Mouse (Mus musculus) forebrain, embryonic 15.5 days (tissue): ENCODE data around the gene Rsbn1l. TPM values are rescaled to one million over a fixed set of nuclear protein-coding genes. Genes with fewer than 3 reads are reported as not detected.
A peak's percentile ranks its signal among the peaks of the same experiment; 100 is the strongest.

Source experiments
- ATAC-seq: fragments of 200-750 bp; cut with Nextera tagmentation; replicated peaks from 2 replicates; pipeline ENCODE4 v1.8.0; 2017; ENCODE audit warnings: mild to moderate bottlenecking, moderate TSS enrichment, moderate library complexity
- H3K27ac ChIP-seq: fragments of 300-500 bp; sonication (generic); replicated peaks from 2 replicates; pipeline ENCODE4 v1.5.1; 2015; ENCODE audit warnings: mild to moderate bottlenecking, inconsistent platforms
- H3K27me3 ChIP-seq: fragments of 300-500 bp; sonication (generic); 2 replicates; pipeline ENCODE4 v1.6.1; 2015; ENCODE audit warnings: inconsistent platforms
- H3K36me3 ChIP-seq: fragments of 300-500 bp; sonication (generic); 2 replicates; pipeline ENCODE4 v1.6.1; 2015; ENCODE audit warnings: mild to moderate bottlenecking, inconsistent platforms
- H3K4me1 ChIP-seq: fragments of 300-500 bp; sonication (generic); 2 replicates; pipeline ENCODE4 v1.6.1; 2015; ENCODE audit warnings: inconsistent platforms
- H3K4me2 ChIP-seq: fragments of 300-500 bp; sonication (generic); replicated peaks from 2 replicates; pipeline ENCODE4 v1.6.1; 2015; ENCODE audit warnings: mild to moderate bottlenecking, inconsistent platforms
- H3K4me3 ChIP-seq: fragments of 300-500 bp; sonication (generic); 2 replicates; pipeline ENCODE4 v1.5.1; 2015; ENCODE audit warnings: mild to moderate bottlenecking, inconsistent platforms
- H3K9ac ChIP-seq: fragments of 300-500 bp; sonication (generic); replicated peaks from 2 replicates; pipeline ENCODE4 v1.6.1; 2015; ENCODE audit warnings: mild to moderate bottlenecking, inconsistent platforms
- H3K9me3 ChIP-seq: fragments of 300-500 bp; sonication (generic); 2 replicates; pipeline ENCODE4 v1.6.1; 2016; ENCODE audit warnings: inconsistent platforms
- WGBS: fragments of 180-500 bp; shearing (Covaris S2); methylation state at CpG from one replicate; pipeline ENCODE4 v1.1.7; 2015; ENCODE audit warnings: mixed read lengths; 5-methylcytosine and 5-hydroxymethylcytosine counted together
- polyA plus RNA-seq: library from polyadenylated mRNA; unstranded; fragments of >200 nt; fragmentation: Nextera tagmentation; extraction: Ambion mirVana; gene quantifications from 2 replicates; pipeline ENCODE4 v1.2.1, GENCODE M21; 2015

Rsbn1l gene
- polyA plus RNA-seq, 1 experiment from 2014 or later: 5.9 TPM

- Histone ChIP-seq H3K4me2 (peak within 1 kb of the TSS; percentile 57), H3K4me3 (peak within 1 kb of the TSS; percentile 94), H3K36me3 (no peaks in the 10 kb centered on the region), H3K27me3 (no peaks in the 10 kb centered on the region), H3K27ac (peak within 1 kb of the TSS; percentile 93), H3K9ac (peak within 1 kb of the TSS; percentile 88), H3K4me1 (peaks cover 24% of the 10 kb centered on the region), H3K9me3 (no peaks in the 10 kb centered on the region)
- ATAC-seq: peak; percentile 99
- WGBS: under 1% methylated on average over 94 of the region's 94 CpGs
Measured at GRCm38 (mm10) chr5:20881915-20882800, 74.0 kb downstream of the Rsbn1l start, which contains the start of the genes Phtf2 and Tmem60. Gene Phtf2, minus strand, starts transcription at chr5:20882124. Gene Tmem60, plus strand, starts transcription at chr5:20882191.

DNA sequence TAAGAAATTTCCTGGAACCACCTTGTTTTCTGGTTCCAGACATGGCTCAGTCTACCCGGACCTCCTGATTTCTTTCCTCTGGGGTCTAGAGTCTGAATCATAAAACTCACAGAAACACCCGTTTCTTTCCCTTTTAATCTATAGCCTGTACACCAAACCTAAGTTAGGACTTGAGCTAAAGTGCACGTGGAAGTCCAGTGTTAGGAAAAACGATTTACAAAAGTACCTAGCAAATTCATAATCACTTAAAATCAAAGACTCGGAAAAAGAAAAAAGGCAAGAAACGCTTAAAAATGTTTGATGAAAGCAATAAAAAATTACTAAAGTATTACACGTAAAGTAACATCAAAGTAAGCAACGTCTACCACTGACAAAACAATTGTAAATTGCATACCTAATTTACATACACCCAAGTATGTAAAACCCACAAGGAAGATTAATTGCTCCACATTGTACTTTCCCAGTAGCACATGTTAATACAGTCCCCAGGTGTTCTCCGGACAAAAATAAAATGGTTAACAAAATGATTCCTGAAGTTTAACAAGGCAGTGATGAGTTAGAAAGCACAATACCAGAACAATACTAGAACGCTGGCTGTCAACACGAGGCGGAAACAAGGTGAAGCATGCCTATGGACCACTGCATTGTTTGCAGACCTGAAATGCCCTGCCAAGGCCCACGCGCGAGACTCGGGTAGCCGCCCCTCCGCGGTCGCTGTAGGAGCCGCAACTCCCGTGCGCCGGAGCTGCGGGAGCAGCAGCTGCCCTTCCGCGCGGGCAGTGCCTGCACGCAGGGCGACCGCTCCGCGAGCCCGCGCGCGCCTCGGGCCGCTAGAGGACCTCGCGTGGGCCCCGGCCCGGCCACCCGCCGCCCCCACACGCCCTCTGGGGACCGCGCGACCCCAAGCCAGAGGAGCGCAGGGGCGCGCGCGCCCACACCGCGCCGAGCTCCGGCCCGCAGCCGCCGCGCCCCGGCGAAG lies 75.1 kb downstream of the Rsbn1l start:
- no peaks in the 10 kb centered on the region for H3K9me3 ChIP-seq
- peak overlapping the region; percentile 76 for H3K9ac ChIP-seq
- no peaks in the 10 kb centered on the region for H3K27me3 ChIP-seq
- H3K36me3 ChIP-seq: no peaks in the 10 kb centered on the region
- peak overlapping the region; percentile 53 for H3K4me2 ChIP-seq
- peak overlapping the region; percentile 94 for H3K4me3 ChIP-seq
- 1% methylated on average over 60 of the region's 64 CpGs for WGBS
- peaks cover 24% of the 10 kb centered on the region for H3K4me1 ChIP-seq
- H3K27ac ChIP-seq: peak overlapping the region; percentile 93
- ATAC-seq: no peak

GRCm38 (mm10) chr5:20880386-20880785 lies 75.8 kb downstream of the Rsbn1l start:
- no peak for ATAC-seq
- Histone ChIP-seq H3K9me3 (no peaks in the 10 kb centered on the region), H3K4me2 (peak overlapping the region; percentile 53), H3K27me3 (no peaks in the 10 kb centered on the region), H3K4me3 (peak overlapping the region; percentile 94), H3K9ac (no peak overlapping the region), H3K36me3 (no peaks in the 10 kb centered on the region), H3K27ac (no peak overlapping the region), H3K4me1 (peaks cover 24% of the 10 kb centered on the region)
- 70% methylated on average over 2 of the region's 2 CpGs for WGBS

GRCm38 (mm10) chr5:20876934-20877426 lies 79.2 kb downstream of the Rsbn1l start:
- H3K4me2 ChIP-seq: no peak overlapping the region
- H3K27ac ChIP-seq: no peak overlapping the region
- no peaks in the 10 kb centered on the region for H3K9me3 ChIP-seq
- WGBS: 92% methylated on average over 1 of the region's 1 CpGs
- H3K4me1 ChIP-seq: peaks cover 5% of the 10 kb centered on the region
- H3K27me3 ChIP-seq: no peaks in the 10 kb centered on the region
- H3K36me3 ChIP-seq: no peaks in the 10 kb centered on the region
- H3K4me3 ChIP-seq: no peak overlapping the region
- no peak overlapping the region for H3K9ac ChIP-seq
- ATAC-seq: no peak

DNA sequence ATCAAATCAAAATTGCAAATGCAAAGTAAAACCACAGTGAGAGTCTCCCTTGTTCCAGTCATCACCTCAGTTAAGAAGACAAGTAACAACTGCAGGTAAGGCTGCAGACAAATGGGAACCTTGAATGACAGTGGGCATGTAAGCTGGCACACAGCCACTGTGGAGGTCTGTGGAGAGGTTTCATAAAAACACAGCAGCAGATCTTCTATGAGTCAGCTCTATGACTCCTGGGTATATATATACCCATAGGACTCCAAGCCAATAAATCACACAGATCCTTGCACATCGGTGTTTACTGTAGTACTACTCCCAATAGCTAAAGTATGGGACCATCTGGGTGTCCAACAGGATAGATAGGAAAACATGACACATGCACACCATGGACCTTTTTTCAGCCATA lies 83.1 kb downstream of the Rsbn1l start:
- ATAC-seq: no peak
- no peaks in the 10 kb centered on the region for H3K27me3 ChIP-seq
- 93% methylated on average over 1 of the region's 1 CpGs for WGBS

DNA sequence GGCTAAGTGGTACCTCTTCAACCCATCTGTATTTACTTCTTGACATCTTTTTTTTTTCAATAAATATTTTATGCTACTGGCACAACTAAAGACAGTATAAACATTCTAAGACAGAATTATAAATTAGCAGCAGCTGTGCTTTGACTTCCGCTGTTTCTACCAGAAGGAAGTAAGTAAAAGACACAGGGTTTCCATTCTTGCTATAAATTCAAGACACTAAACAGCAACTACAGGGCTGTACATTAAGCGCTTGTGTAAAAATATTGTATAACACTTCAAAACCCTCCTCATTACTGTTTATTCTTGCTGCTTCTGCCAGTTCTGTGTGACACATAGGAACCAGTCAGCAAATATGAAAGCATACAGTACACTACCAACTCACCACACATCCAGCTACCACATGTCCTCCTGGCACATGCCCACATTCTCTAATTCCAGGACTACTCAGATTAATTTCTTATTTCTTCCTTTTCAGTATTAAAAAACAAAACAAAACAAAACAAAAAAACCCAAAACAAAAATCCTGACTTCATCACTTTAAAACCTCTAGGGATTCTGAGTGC lies 90.9 kb downstream of the Rsbn1l start:
- H3K9ac ChIP-seq: no peak overlapping the region
- H3K4me3 ChIP-seq: no peak overlapping the region
- no peak for ATAC-seq
- WGBS: 79% methylated on average over 2 of the region's 2 CpGs
- H3K9me3 ChIP-seq: no peaks in the 10 kb centered on the region
- no peaks in the 10 kb centered on the region for H3K27me3 ChIP-seq
- H3K4me1 ChIP-seq: peaks cover 6% of the 10 kb centered on the region; the same call in 1 of the 2 replicates
- H3K27ac ChIP-seq: no peak overlapping the region
- no peak overlapping the region for H3K4me2 ChIP-seq
- H3K36me3 ChIP-seq: no peaks in the 10 kb centered on the region

More for the DNA sequence above, 83.1 kb downstream of the Rsbn1l start:
- no peak overlapping the region for H3K27ac ChIP-seq
- no peak overlapping the region for H3K4me3 ChIP-seq
- H3K4me1 ChIP-seq: no peaks in the 10 kb centered on the region
- no peaks in the 10 kb centered on the region for H3K9me3 ChIP-seq
- no peaks in the 10 kb centered on the region for H3K36me3 ChIP-seq
- H3K4me2 ChIP-seq: no peak overlapping the region
- H3K9ac ChIP-seq: no peak overlapping the region

DNA sequence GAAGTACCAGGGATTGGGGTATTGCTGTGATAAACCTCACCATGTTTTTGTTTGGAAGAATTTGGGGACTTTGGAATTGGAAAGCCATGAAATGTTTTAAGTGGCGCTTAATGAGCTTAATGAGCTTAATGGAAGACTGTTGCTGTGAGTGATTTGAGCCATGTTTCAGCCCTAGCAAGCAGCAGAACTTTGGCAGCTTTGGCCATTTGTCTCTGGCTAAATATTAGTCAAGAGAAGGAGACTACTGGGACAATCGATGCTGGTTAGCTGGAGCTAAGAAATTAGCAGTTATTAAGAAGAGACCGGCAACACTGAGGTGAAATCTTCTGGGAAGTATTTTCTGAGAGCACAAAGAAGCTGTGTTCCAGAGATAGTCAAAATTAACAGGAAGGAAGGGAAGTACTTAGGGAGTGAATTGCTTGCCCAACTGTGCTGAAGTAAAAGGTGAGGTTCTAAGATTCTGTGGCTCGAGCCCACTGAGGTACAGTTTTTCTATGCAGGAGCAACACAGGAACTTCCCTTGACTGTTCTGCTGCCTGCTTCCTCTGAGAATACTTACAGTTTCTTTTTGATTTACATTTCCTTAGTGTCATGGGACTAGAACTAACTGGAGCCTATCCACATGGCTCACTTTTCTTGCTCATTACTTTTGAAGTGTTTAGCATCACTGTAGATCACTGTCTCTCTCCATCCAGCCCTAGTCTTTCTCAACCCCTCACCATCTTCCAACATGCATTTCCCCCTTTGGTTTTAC lies 91.8 kb downstream of the Rsbn1l start:
- ATAC-seq: no peak
- H3K27me3 ChIP-seq: no peaks in the 10 kb centered on the region
- no peak overlapping the region for H3K27ac ChIP-seq

DNA sequence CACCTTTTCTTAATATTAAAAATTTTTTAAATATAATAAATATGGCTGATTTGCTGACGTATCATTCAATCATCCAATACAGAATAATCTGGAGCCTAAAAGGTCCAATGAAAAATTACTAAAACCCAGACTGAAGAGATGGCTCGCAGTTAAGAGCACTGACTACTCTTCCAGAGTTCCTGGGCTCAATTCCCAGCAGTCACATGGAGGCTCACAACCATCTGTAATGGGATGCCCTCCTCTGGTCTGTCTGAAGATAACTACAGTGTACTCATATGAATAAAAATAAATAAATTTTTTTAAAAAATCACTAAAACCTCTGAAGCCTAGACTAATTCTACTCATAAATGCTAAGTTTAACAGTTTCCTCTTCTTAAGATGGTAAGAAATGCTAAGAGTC lies 94.3 kb downstream of the Rsbn1l start:
- H3K4me2 ChIP-seq: no peak overlapping the region
- peaks cover 6% of the 10 kb centered on the region; the same call in 1 of the 2 replicates for H3K4me1 ChIP-seq
- no peaks in the 10 kb centered on the region for H3K9me3 ChIP-seq
- WGBS: 90% methylated on average over 2 of the region's 2 CpGs
- H3K4me3 ChIP-seq: no peak overlapping the region
- H3K27me3 ChIP-seq: no peaks in the 10 kb centered on the region
- no peak overlapping the region for H3K9ac ChIP-seq
- no peak overlapping the region for H3K27ac ChIP-seq
- H3K36me3 ChIP-seq: no peaks in the 10 kb centered on the region
- no peak for ATAC-seq

More for the DNA sequence above, 91.8 kb downstream of the Rsbn1l start:
- no peaks in the 10 kb centered on the region for H3K36me3 ChIP-seq
- H3K4me1 ChIP-seq: peaks cover 6% of the 10 kb centered on the region; the same call in 1 of the 2 replicates
- H3K4me3 ChIP-seq: no peak overlapping the region
- H3K4me2 ChIP-seq: no peak overlapping the region
- H3K9ac ChIP-seq: no peak overlapping the region
- 71% methylated on average over 4 of the region's 4 CpGs for WGBS
- no peaks in the 10 kb centered on the region for H3K9me3 ChIP-seq

DNA sequence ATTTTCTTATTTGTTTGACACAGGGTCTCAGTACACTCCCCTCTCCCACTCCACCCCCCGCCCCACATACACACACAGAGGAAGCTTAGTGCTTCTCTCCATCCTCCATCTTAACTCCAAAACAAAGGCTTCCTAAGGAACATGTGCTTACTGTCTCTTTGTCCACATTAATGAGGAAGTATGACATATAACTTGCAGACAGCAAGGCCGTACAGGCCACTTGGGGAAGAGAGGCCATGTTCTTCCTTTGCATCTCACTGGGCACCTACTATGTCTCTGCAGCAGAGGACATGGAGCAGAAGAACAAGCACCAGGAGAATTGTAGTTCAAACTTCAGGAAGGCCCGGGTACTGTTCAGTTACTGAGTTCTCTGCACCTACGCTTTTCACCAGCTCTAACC lies 95.6 kb downstream of the Rsbn1l start:
- ATAC-seq: no peak
- H3K9me3 ChIP-seq: no peaks in the 10 kb centered on the region
- H3K36me3 ChIP-seq: no peaks in the 10 kb centered on the region
- H3K4me1 ChIP-seq: peaks cover 6% of the 10 kb centered on the region; the same call in 1 of the 2 replicates
- 93% methylated on average over 4 of the region's 4 CpGs for WGBS
- H3K27me3 ChIP-seq: no peaks in the 10 kb centered on the region
- no peak overlapping the region for H3K4me3 ChIP-seq
- H3K9ac ChIP-seq: no peak overlapping the region
- H3K4me2 ChIP-seq: no peak overlapping the region
- H3K27ac ChIP-seq: no peak overlapping the region

- no peaks in the 10 kb centered on the region for H3K9me3 ChIP-seq
- no peaks in the 10 kb centered on the region for H3K4me1 ChIP-seq
- H3K4me3 ChIP-seq: no peak overlapping the region
- no peaks in the 10 kb centered on the region for H3K36me3 ChIP-seq
- H3K9ac ChIP-seq: no peak overlapping the region
- H3K4me2 ChIP-seq: no peak overlapping the region
- 93% methylated on average over 2 of the region's 2 CpGs for WGBS
- H3K27me3 ChIP-seq: no peaks in the 10 kb centered on the region
- no peak for ATAC-seq
- no peak overlapping the region for H3K27ac ChIP-seq
Measured at GRCm38 (mm10) chr5:20858404-20858803, 97.8 kb downstream of the Rsbn1l start.

DNA sequence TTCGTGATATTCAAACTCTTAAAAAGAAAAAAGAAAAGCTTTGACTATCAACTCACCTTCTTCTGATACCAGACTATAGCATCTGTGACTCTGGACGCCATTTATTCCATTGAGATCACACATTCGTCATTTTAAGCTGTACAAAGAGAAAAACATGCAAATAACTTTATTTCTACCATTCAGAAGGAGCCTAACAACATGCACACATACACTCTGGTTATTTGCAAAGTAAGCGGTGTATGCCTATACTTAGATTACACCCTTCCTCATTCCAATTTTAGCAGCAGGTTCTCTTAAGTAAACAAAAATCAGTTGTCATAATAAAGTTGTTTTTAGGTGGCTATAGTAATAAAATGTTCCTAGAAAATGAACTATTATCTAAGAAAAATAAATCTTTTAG lies 101.1 kb downstream of the Rsbn1l start:
- H3K4me2 ChIP-seq: no peak overlapping the region
- H3K27ac ChIP-seq: no peak overlapping the region
- no peaks in the 10 kb centered on the region for H3K4me1 ChIP-seq
- H3K9ac ChIP-seq: no peak overlapping the region
- WGBS: 90% methylated on average over 4 of the region's 4 CpGs
- H3K9me3 ChIP-seq: no peaks in the 10 kb centered on the region
- H3K36me3 ChIP-seq: no peaks in the 10 kb centered on the region
- no peak for ATAC-seq
- no peaks in the 10 kb centered on the region for H3K27me3 ChIP-seq
- no peak overlapping the region for H3K4me3 ChIP-seq
